ENCODE assay signal across 21 mouse cellular contexts in genomic region chr1:160251388-160252007, GRCm38 (mm10). TPM values are rescaled to one million over a fixed set of nuclear protein-coding genes. Genes with fewer than 3 reads are reported as not detected.
A peak's percentile ranks its signal among the peaks of the same experiment; 100 is the strongest.
DNase-seq lines count a peak whose midpoint lies in the region; ATAC-seq and TF ChIP-seq lines count a peak whose summit lies in the region.
"Had no signal": no experiment of that assay in that cellular context is flagged by ENCODE, and none has a peak within 500 bp of the region (broad histone marks: within the 10 kb centered on the region; RNA-seq: fewer than 3 reads in every experiment).

No protein-coding gene starts in this region.

- H3K4me3 ChIP-seq in heart, postnatal 0 days (ENCODE audit: low read depth, low read length): no peak overlapping the region
- no peak overlapping the region for H3K4me3 ChIP-seq in stomach, embryonic 16.5 days (replicated peaks; ENCODE audit: low read length)
- no peak overlapping the region for H3K4me3 ChIP-seq in stomach, postnatal 0 days (ENCODE audit: low read depth, low read length)
- H3K4me3 ChIP-seq: forebrain, embryonic 15.5 days; hindbrain, embryonic 15.5 days; limb, embryonic 13.5 days; liver, embryonic 15.5 days; midbrain, embryonic 15.5 days had no signal

- H3K9ac ChIP-seq in heart, postnatal 0 days (replicated peaks; ENCODE audit: low read depth, low read length): no peak overlapping the region
- H3K9ac ChIP-seq in stomach, embryonic 16.5 days (ENCODE audit: low read length): no peak overlapping the region
- no peak overlapping the region for H3K9ac ChIP-seq in stomach, postnatal 0 days (ENCODE audit: low read length)
- H3K9ac ChIP-seq: forebrain, embryonic 15.5 days; hindbrain, embryonic 15.5 days; limb, embryonic 13.5 days; liver, embryonic 15.5 days; midbrain, embryonic 15.5 days had no signal

- 62% methylated on average over 5 of the region's 5 CpGs for WGBS in heart, postnatal 0 days
- 64% methylated on average over 5 of the region's 5 CpGs for WGBS in stomach, embryonic 16.5 days
- WGBS in stomach, postnatal 0 days: 46% methylated on average over 5 of the region's 5 CpGs

- no peak for TF ChIP-seq EP300 in heart, postnatal 0 days (IDR thresholded peaks at IDR 0.05; ENCODE audit: low read depth)
- no peak for TF ChIP-seq EP300 in stomach, postnatal 0 days (optimal IDR thresholded peaks at IDR 0.05)

- H3K4me2 ChIP-seq in heart, postnatal 0 days (ENCODE audit: low read depth, low read length): no peak overlapping the region
- H3K4me2 ChIP-seq in stomach, embryonic 16.5 days (ENCODE audit: low read depth, low read length): 0 out of 2 replicates have a peak overlapping the region, but pooled peaks have one; percentile 1
- no peak overlapping the region for H3K4me2 ChIP-seq in stomach, postnatal 0 days (replicated peaks; ENCODE audit: low read depth)
- H3K4me2 ChIP-seq: forebrain, embryonic 15.5 days; hindbrain, embryonic 15.5 days; limb, embryonic 13.5 days; liver, embryonic 15.5 days; midbrain, embryonic 15.5 days had no signal

- H3K27ac ChIP-seq in heart, postnatal 0 days (ENCODE audit: low read depth): peak overlapping the region; percentile 34; the same call in 1 of the 2 replicates
- H3K27ac ChIP-seq in stomach, embryonic 16.5 days (ENCODE audit: low read length): peak overlapping the region; percentile 18; the same call in 1 of the 2 replicates
- no peak overlapping the region for H3K27ac ChIP-seq in stomach, postnatal 0 days (replicated peaks)
- H3K27ac ChIP-seq: forebrain, embryonic 15.5 days; hindbrain, embryonic 15.5 days; limb, embryonic 13.5 days; liver, embryonic 15.5 days; midbrain, embryonic 15.5 days had no signal

- DNase-seq in heart, postnatal 0 days (ENCODE audit: low spot score): no peak
- DNase-seq in heart, postnatal 14 days: no peak
- no peak for DNase-seq in stomach, postnatal 0 days (ENCODE audit: low spot score)
- peak; percentile 42 for DNase-seq in lung, postnatal 36 days
- DNase-seq in spleen, postnatal 36 days (ENCODE audit: low spot score in 2 of 2): no peak
- DNase-seq in spleen, adult 18-20 months: no peak
- DNase-seq: adrenal gland, postnatal 36 days; B cell, adult 2 months; cerebellum, adult 18-20 months; gastrocnemius, postnatal 25 days; heart, postnatal 10 days; kidney, postnatal 36 days; retina, postnatal 1 day; thymus, adult 2 months had no signal

- no peak for ATAC-seq in heart, postnatal 0 days (ENCODE audit: insufficient read depth, low read depth)
- ATAC-seq in stomach, embryonic 16.5 days (ENCODE audit: insufficient read depth, low FRiP score): no peak
- ATAC-seq in stomach, postnatal 0 days (ENCODE audit: low FRiP score, low TSS enrichment): no peak
- ATAC-seq: forebrain, embryonic 15.5 days; intestine, embryonic 16.5 days; midbrain, embryonic 15.5 days had no signal

- H3K9me3 ChIP-seq in heart, postnatal 0 days (replicated peaks; ENCODE audit: control insufficient read depth, low read length): no peaks in the 10 kb centered on the region
- no peaks in the 10 kb centered on the region for H3K9me3 ChIP-seq in stomach, embryonic 16.5 days (replicated peaks; ENCODE audit: control insufficient read depth, low read length)
- H3K9me3 ChIP-seq in stomach, postnatal 0 days (ENCODE audit: control insufficient read depth, low read length): no peaks in the 10 kb centered on the region
- H3K9me3 ChIP-seq: forebrain, embryonic 15.5 days; limb, embryonic 13.5 days; liver, embryonic 15.5 days; midbrain, embryonic 15.5 days had no signal

- H3K27me3 ChIP-seq in heart, postnatal 0 days (ENCODE audit: control insufficient read depth, insufficient read depth, low read length): no peaks in the 10 kb centered on the region
- H3K27me3 ChIP-seq in stomach, embryonic 16.5 days (ENCODE audit: control insufficient read depth, insufficient read depth, low read length): no peaks in the 10 kb centered on the region
- H3K27me3 ChIP-seq in stomach, postnatal 0 days (ENCODE audit: control insufficient read depth, insufficient read depth, low read length): no peaks in the 10 kb centered on the region
- H3K27me3 ChIP-seq: forebrain, embryonic 15.5 days; hindbrain, embryonic 15.5 days; limb, embryonic 13.5 days; liver, embryonic 15.5 days; midbrain, embryonic 15.5 days had no signal

- H3K36me3 ChIP-seq in heart, postnatal 0 days (replicated peaks; ENCODE audit: control insufficient read depth, insufficient read depth, low read length): no peaks in the 10 kb centered on the region; the same call in 1 of the 2 replicates
- peaks cover 2% of the 10 kb centered on the region; the same call in 1 of the 2 replicates for H3K36me3 ChIP-seq in stomach, embryonic 16.5 days (ENCODE audit: control insufficient read depth, insufficient read depth, low read length)
- 0 out of 2 replicates have a peak, but pooled peaks cover 2% of the 10 kb centered on the region for H3K36me3 ChIP-seq in stomach, postnatal 0 days (ENCODE audit: control insufficient read depth, insufficient read depth, low read length)
- H3K36me3 ChIP-seq: limb, embryonic 13.5 days had no signal

- intact Hi-C loops in heart, postnatal 14 days (cut with DNase I): no loop called here

- H3K4me1 ChIP-seq in heart, postnatal 0 days (ENCODE audit: control insufficient read depth, insufficient read depth): 0 out of 2 replicates have a peak, but pooled peaks cover 7% of the 10 kb centered on the region
- H3K4me1 ChIP-seq in stomach, embryonic 16.5 days (ENCODE audit: control insufficient read depth, insufficient read depth, low read length): no peaks in the 10 kb centered on the region
- H3K4me1 ChIP-seq in stomach, postnatal 0 days (replicated peaks; ENCODE audit: control insufficient read depth, insufficient read depth): no peaks in the 10 kb centered on the region
- H3K4me1 ChIP-seq: hindbrain, embryonic 15.5 days; liver, embryonic 15.5 days; midbrain, embryonic 15.5 days had no signal

- TF ChIP-seq CTCF in heart, postnatal 0 days (IDR thresholded peaks at IDR 0.05; ENCODE audit: low read depth): no peak
- no peak for TF ChIP-seq CTCF in stomach, postnatal 0 days (IDR thresholded peaks at IDR 0.05; ENCODE audit: low read depth)

RNA-seq across cellular contexts. Expression of gene Cacybp, which starts 38.8 kb away (rescaled TPM):
- total RNA-seq in heart, postnatal 0 days (2014; rRNA removed; ENCODE audit: low replicate concordance): 33.7 and 38.2 TPM in 2 replicates
- 124 and 131 TPM in 2 replicates for polyA plus RNA-seq in heart, postnatal 0 days (2015; fragmentation: Nextera tagmentation; extraction: Ambion mirVana)
- 10 to 100 TPM; 52.5 to 58.9 TPM for total RNA-seq in heart, postnatal 14 days (2021)
- polyA plus RNA-seq in stomach, embryonic 16.5 days (2015; fragmentation: Nextera tagmentation; extraction: Ambion mirVana): 173 and 189 TPM in 2 replicates
- 106 and 119 TPM in 2 replicates for polyA plus RNA-seq in stomach, postnatal 0 days (2015; fragmentation: Nextera tagmentation; extraction: Ambion mirVana)

RNA-seq across cellular contexts. Expression of gene Mrps14, which starts 56.5 kb away (rescaled TPM):
- total RNA-seq in heart, postnatal 0 days (2014; rRNA removed; ENCODE audit: low replicate concordance): 19.3 and 28.1 TPM in 2 replicates
- polyA plus RNA-seq in heart, postnatal 0 days (2015; fragmentation: Nextera tagmentation; extraction: Ambion mirVana): 221 and 235 TPM in 2 replicates
- total RNA-seq in heart, postnatal 14 days (2021): 10 to 100 TPM; 88.8 to 98.5 TPM
- polyA plus RNA-seq in stomach, embryonic 16.5 days (2015; fragmentation: Nextera tagmentation; extraction: Ambion mirVana): 251 and 271 TPM in 2 replicates
- polyA plus RNA-seq in stomach, postnatal 0 days (2015; fragmentation: Nextera tagmentation; extraction: Ambion mirVana): 248 and 259 TPM in 2 replicates
